In the genomic region with DNA sequence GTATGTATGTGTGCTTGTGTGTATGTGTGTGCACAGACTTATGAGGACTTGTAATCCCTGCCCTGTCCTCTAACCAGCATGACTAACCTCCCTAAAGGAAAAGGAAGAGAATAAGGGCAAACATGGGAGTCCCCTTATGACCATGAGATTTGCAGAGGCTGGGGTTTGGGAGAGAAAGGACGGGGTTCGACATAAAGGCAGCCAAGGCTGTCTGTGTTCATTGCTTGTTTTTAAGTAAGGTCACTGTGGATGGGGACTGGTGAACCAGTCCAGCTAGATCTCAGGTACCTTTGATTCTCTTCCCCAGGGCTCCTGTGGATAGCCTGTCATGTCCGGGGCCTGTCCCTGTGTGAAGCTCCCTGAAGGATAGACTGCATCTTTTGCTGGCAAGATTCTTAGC, we compare ENCODE assay signal across 8 mouse cellular contexts. TPM values are rescaled to one million over a fixed set of nuclear protein-coding genes. Genes with fewer than 3 reads are reported as not detected.
DNase-seq lines count a peak whose midpoint lies in the region; ATAC-seq and TF ChIP-seq lines count a peak whose summit lies in the region.

No protein-coding gene starts in this region.

- peak overlapping the region; percentile 39; the same call in 1 of the 2 replicates for H3K27ac ChIP-seq in lung, embryonic 14.5 days (ENCODE audit: low read depth)
- H3K27ac ChIP-seq in limb, embryonic 14.5 days (replicated peaks; ENCODE audit: low read depth, low read length), result peak overlapping the region; percentile 82; the same call in 1 of the 2 replicates

- no peaks in the 10 kb centered on the region for H3K27me3 ChIP-seq in lung, embryonic 14.5 days (ENCODE audit: insufficient read depth, low read length)
- H3K27me3 ChIP-seq in limb, embryonic 14.5 days (ENCODE audit: control insufficient read depth, insufficient read depth, low read length), result no peaks in the 10 kb centered on the region

- peaks cover 39% of the 10 kb centered on the region for H3K4me1 ChIP-seq in lung, embryonic 14.5 days (ENCODE audit: insufficient read depth)
- peaks cover 39% of the 10 kb centered on the region for H3K4me1 ChIP-seq in limb, embryonic 14.5 days (ENCODE audit: control insufficient read depth, insufficient read depth, low read length)

- no peak for TF ChIP-seq POLR2A in limb, embryonic 14.5 days (IDR thresholded peaks at IDR 0.05; ENCODE audit: borderline replicate concordance, extremely low read depth, insufficient read depth, insufficient read length)

- no peak for TF ChIP-seq CTCF in lung, embryonic 14.5 days (IDR thresholded peaks at IDR 0.05; ENCODE audit: low read depth)

- H3K4me3 ChIP-seq in lung, embryonic 14.5 days (ENCODE audit: low read depth, low read length), result no peak overlapping the region
- H3K4me3 ChIP-seq in limb, embryonic 14.5 days (replicated peaks; ENCODE audit: low read length), result no peak overlapping the region

- WGBS in lung, embryonic 14.5 days, result 46% methylated on average over 3 of the region's 3 CpGs
- 54% methylated on average over 3 of the region's 3 CpGs for WGBS in limb, embryonic 14.5 days

- no peak for ATAC-seq in lung, embryonic 14.5 days (ENCODE audit: insufficient read depth)
- ATAC-seq in limb, embryonic 14.5 days (ENCODE audit: low FRiP score, low read depth), result no peak

- no peak overlapping the region for H3K4me2 ChIP-seq in lung, embryonic 14.5 days
- H3K4me2 ChIP-seq in limb, embryonic 14.5 days (replicated peaks; ENCODE audit: low read depth, low read length, severe bottlenecking), result no peak overlapping the region

- H3K9ac ChIP-seq in lung, embryonic 14.5 days, result no peak overlapping the region
- H3K9ac ChIP-seq in limb, embryonic 14.5 days (ENCODE audit: low read depth, low read length, severe bottlenecking), result no peak overlapping the region

- no peaks in the 10 kb centered on the region for H3K9me3 ChIP-seq in lung, embryonic 14.5 days (ENCODE audit: low read depth, low read length)
- no peaks in the 10 kb centered on the region for H3K9me3 ChIP-seq in limb, embryonic 14.5 days (ENCODE audit: control insufficient read depth, low read length)

- no peaks in the 10 kb centered on the region for H3K36me3 ChIP-seq in lung, embryonic 14.5 days (ENCODE audit: insufficient read depth)
- no peaks in the 10 kb centered on the region for H3K36me3 ChIP-seq in limb, embryonic 14.5 days (ENCODE audit: control insufficient read depth, insufficient read depth, low read length)

- DNase-seq in cerebellum, adult 11-12 months, result peak; percentile 40
- DNase-seq in cerebellum, adult 8-10 months, result no peak
- DNase-seq in lung, embryonic 14.5 days, result no peak
- no peak for DNase-seq in lung, postnatal 14 days
- no peak for DNase-seq in limb, embryonic 14.5 days (ENCODE audit: low spot score)
- no peak for DNase-seq in adipocyte (ENCODE audit: low spot score)
- DNase-seq in gastrocnemius, adult 18-20 months (ENCODE audit: low spot score), result no peak
- DNase-seq in left cerebral cortex, adult 9 months (ENCODE audit: low spot score in 2 of 2), result no peak

RNA-seq across cellular contexts. Expression of gene Irf2bp2, which starts 55.6 kb away (rescaled TPM):
- polyA plus RNA-seq in lung, embryonic 14.5 days (2014; fragmentation: Nextera tagmentation; extraction: Ambion mirVana), result 8.9 and 9.3 TPM in 2 replicates
- 44.5 and 58.6 TPM in 2 replicates for polyA plus RNA-seq in limb, embryonic 14.5 days (2012; rRNA removed)
- polyA plus RNA-seq in limb, embryonic 14.5 days (2014; fragmentation: Nextera tagmentation; extraction: Ambion mirVana), result 10.0 and 10.1 TPM in 2 replicates
- total RNA-seq in gastrocnemius, adult 18-20 months (2021), result 10 to 100 TPM; 33.8 to 49.6 TPM
